Mouse (Mus musculus): ENCODE measurements around the gene Ret. TPM values are rescaled to one million over a fixed set of nuclear protein-coding genes. Genes with fewer than 3 reads are reported as not detected.

Gene Ret
- 0.27 and 0.80 TPM in 2 replicates for polyA plus RNA-seq (2014; fragmentation: Nextera tagmentation; extraction: Ambion mirVana)

- Histone ChIP-seq H3K36me3 (ENCODE audit: control insufficient read depth, insufficient read depth, low read length) (no peaks in the 10 kb centered on the region), H3K27ac (replicated peaks in 1 of 2; ENCODE audit: control insufficient read depth in 1 of 2, insufficient read depth in 1 of 2, low read depth in 2 of 2, low read length in 2 of 2) (no peak within 1 kb of the TSS), H3K27me3 (ENCODE audit: control insufficient read depth, insufficient read depth, low read length) (peaks cover 81% of the 10 kb centered on the region), H3K4me3 (ENCODE audit: control insufficient read depth in 1 of 2, insufficient read depth in 1 of 2, low read depth in 1 of 2, low read length in 2 of 2) (peak within 1 kb of the TSS; percentile 46 to 59), H3K4me1 (ENCODE audit: control insufficient read depth in 2 of 2, insufficient read depth in 2 of 2, low read length in 2 of 2) (peaks cover 2 to 4% of the 10 kb centered on the region in 2 experiments; a peak in 2 of 4 replicates), H3K9me3 (ENCODE audit: control insufficient read depth, low read length) (no peaks in the 10 kb centered on the region), H3K4me2 (ENCODE audit: low read length) (peak within 1 kb of the TSS; percentile 98), H3K9ac (ENCODE audit: low read length) (peak within 1 kb of the TSS; percentile 44)
- ATAC-seq (ENCODE audit: insufficient number of reproducible peaks, insufficient read depth, low FRiP score, low read depth), result no peak
- under 1% methylated on average over 26 of the region's 26 CpGs for WGBS
Observed at GRCm38 (mm10) chr6:118197440-118197975, at the start of gene Ret. Ret (minus strand) TSS chr6:118197718.

GRCm38 (mm10) chr6:118247161-118247560 lies 49.6 kb upstream of the Ret start:
- Histone ChIP-seq H3K27me3 (ENCODE audit: control insufficient read depth, insufficient read depth, low read length) (no peaks in the 10 kb centered on the region; the same call in 1 of the 2 replicates), H3K4me1 (ENCODE audit: control insufficient read depth in 2 of 2, insufficient read depth in 2 of 2, low read length in 2 of 2) (no peaks in the 10 kb centered on the region; a peak in 1 of 4 replicates), H3K4me3 (ENCODE audit: control insufficient read depth in 1 of 2, insufficient read depth in 1 of 2, low read depth in 1 of 2, low read length in 2 of 2) (no peak overlapping the region), H3K27ac (replicated peaks in 1 of 2; ENCODE audit: control insufficient read depth in 1 of 2, insufficient read depth in 1 of 2, low read depth in 2 of 2, low read length in 2 of 2) (no peak overlapping the region), H3K9me3 (ENCODE audit: control insufficient read depth, low read length) (no peaks in the 10 kb centered on the region), H3K9ac (ENCODE audit: low read length) (no peak overlapping the region), H3K36me3 (ENCODE audit: control insufficient read depth, insufficient read depth, low read length) (no peaks in the 10 kb centered on the region), H3K4me2 (ENCODE audit: low read length) (no peak overlapping the region)
- 73% methylated on average over 6 of the region's 6 CpGs for WGBS
- no peak for ATAC-seq (ENCODE audit: insufficient number of reproducible peaks, insufficient read depth, low FRiP score, low read depth)

GRCm38 (mm10) chr6:118244106-118244505 lies 46.6 kb upstream of the Ret start:
- ATAC-seq (ENCODE audit: insufficient number of reproducible peaks, insufficient read depth, low FRiP score, low read depth), result no peak
- no peak overlapping the region for H3K4me3 ChIP-seq (ENCODE audit: control insufficient read depth in 1 of 2, insufficient read depth in 1 of 2, low read depth in 1 of 2, low read length in 2 of 2)
- 53% methylated on average over 7 of the region's 7 CpGs for WGBS

GRCm38 (mm10) chr6:118242941-118243340 lies 45.4 kb upstream of the Ret start:
- no peak overlapping the region for H3K9ac ChIP-seq (ENCODE audit: low read length)
- ATAC-seq (ENCODE audit: insufficient number of reproducible peaks, insufficient read depth, low FRiP score, low read depth), result no peak
- no peaks in the 10 kb centered on the region for H3K9me3 ChIP-seq (ENCODE audit: control insufficient read depth, low read length)
- no peaks in the 10 kb centered on the region; the same call in 1 of the 2 replicates for H3K27me3 ChIP-seq (ENCODE audit: control insufficient read depth, insufficient read depth, low read length)
- no peaks in the 10 kb centered on the region; a peak in 1 of 4 replicates for H3K4me1 ChIP-seq (ENCODE audit: control insufficient read depth in 2 of 2, insufficient read depth in 2 of 2, low read length in 2 of 2)
- no peak overlapping the region for H3K4me2 ChIP-seq (ENCODE audit: low read length)
- H3K36me3 ChIP-seq (ENCODE audit: control insufficient read depth, insufficient read depth, low read length), result no peaks in the 10 kb centered on the region
- 77% methylated on average over 5 of the region's 5 CpGs for WGBS
- H3K27ac ChIP-seq (replicated peaks in 1 of 2; ENCODE audit: control insufficient read depth in 1 of 2, insufficient read depth in 1 of 2, low read depth in 2 of 2, low read length in 2 of 2), result no peak overlapping the region
- no peak overlapping the region for H3K4me3 ChIP-seq (ENCODE audit: control insufficient read depth in 1 of 2, insufficient read depth in 1 of 2, low read depth in 1 of 2, low read length in 2 of 2)

More at GRCm38 (mm10) chr6:118244106-118244505, 46.6 kb upstream of the Ret start:
- no peak overlapping the region for H3K4me2 ChIP-seq (ENCODE audit: low read length)
- H3K27ac ChIP-seq (replicated peaks in 1 of 2; ENCODE audit: control insufficient read depth in 1 of 2, insufficient read depth in 1 of 2, low read depth in 2 of 2, low read length in 2 of 2), result no peak overlapping the region
- no peaks in the 10 kb centered on the region; a peak in 1 of 4 replicates for H3K4me1 ChIP-seq (ENCODE audit: control insufficient read depth in 2 of 2, insufficient read depth in 2 of 2, low read length in 2 of 2)
- H3K9ac ChIP-seq (ENCODE audit: low read length), result no peak overlapping the region
- H3K9me3 ChIP-seq (ENCODE audit: control insufficient read depth, low read length), result no peaks in the 10 kb centered on the region
- H3K27me3 ChIP-seq (ENCODE audit: control insufficient read depth, insufficient read depth, low read length), result no peaks in the 10 kb centered on the region; the same call in 1 of the 2 replicates
- no peaks in the 10 kb centered on the region for H3K36me3 ChIP-seq (ENCODE audit: control insufficient read depth, insufficient read depth, low read length)

GRCm38 (mm10) chr6:118226072-118226471 lies 28.6 kb upstream of the Ret start:
- no peaks in the 10 kb centered on the region for H3K9me3 ChIP-seq (ENCODE audit: control insufficient read depth, low read length)
- no peak overlapping the region for H3K9ac ChIP-seq (ENCODE audit: low read length)
- no peaks in the 10 kb centered on the region for H3K27me3 ChIP-seq (ENCODE audit: control insufficient read depth, insufficient read depth, low read length)
- WGBS, result 32% methylated on average over 3 of the region's 3 CpGs
- no peaks in the 10 kb centered on the region for H3K36me3 ChIP-seq (ENCODE audit: control insufficient read depth, insufficient read depth, low read length)
- no peaks in the 10 kb centered on the region for H3K4me1 ChIP-seq (ENCODE audit: control insufficient read depth in 2 of 2, insufficient read depth in 2 of 2, low read length in 2 of 2)
- H3K27ac ChIP-seq (replicated peaks in 1 of 2; ENCODE audit: control insufficient read depth in 1 of 2, insufficient read depth in 1 of 2, low read depth in 2 of 2, low read length in 2 of 2), result no peak overlapping the region
- H3K4me3 ChIP-seq (ENCODE audit: control insufficient read depth in 1 of 2, insufficient read depth in 1 of 2, low read depth in 1 of 2, low read length in 2 of 2), result no peak overlapping the region
- H3K4me2 ChIP-seq (ENCODE audit: low read length), result no peak overlapping the region
- ATAC-seq (ENCODE audit: insufficient number of reproducible peaks, insufficient read depth, low FRiP score, low read depth), result 0 out of 2 replicates have a peak, but pooled peaks have one; percentile 56

- no peaks in the 10 kb centered on the region for H3K9me3 ChIP-seq (ENCODE audit: control insufficient read depth, low read length)
- H3K4me2 ChIP-seq (ENCODE audit: low read length), result no peak overlapping the region
- H3K9ac ChIP-seq (ENCODE audit: low read length), result no peak overlapping the region
- no peak overlapping the region for H3K4me3 ChIP-seq (ENCODE audit: control insufficient read depth in 1 of 2, insufficient read depth in 1 of 2, low read depth in 1 of 2, low read length in 2 of 2)
- H3K27ac ChIP-seq (replicated peaks in 1 of 2; ENCODE audit: control insufficient read depth in 1 of 2, insufficient read depth in 1 of 2, low read depth in 2 of 2, low read length in 2 of 2), result no peak overlapping the region
- no peaks in the 10 kb centered on the region for H3K4me1 ChIP-seq (ENCODE audit: control insufficient read depth in 2 of 2, insufficient read depth in 2 of 2, low read length in 2 of 2)
- H3K27me3 ChIP-seq (ENCODE audit: control insufficient read depth, insufficient read depth, low read length), result no peaks in the 10 kb centered on the region
- WGBS, result 52% methylated on average over 2 of the region's 2 CpGs
- ATAC-seq (ENCODE audit: insufficient number of reproducible peaks, insufficient read depth, low FRiP score, low read depth), result no peak
- no peaks in the 10 kb centered on the region for H3K36me3 ChIP-seq (ENCODE audit: control insufficient read depth, insufficient read depth, low read length)
Observed at GRCm38 (mm10) chr6:118222471-118222870, 25.0 kb upstream of the Ret start.

DNA sequence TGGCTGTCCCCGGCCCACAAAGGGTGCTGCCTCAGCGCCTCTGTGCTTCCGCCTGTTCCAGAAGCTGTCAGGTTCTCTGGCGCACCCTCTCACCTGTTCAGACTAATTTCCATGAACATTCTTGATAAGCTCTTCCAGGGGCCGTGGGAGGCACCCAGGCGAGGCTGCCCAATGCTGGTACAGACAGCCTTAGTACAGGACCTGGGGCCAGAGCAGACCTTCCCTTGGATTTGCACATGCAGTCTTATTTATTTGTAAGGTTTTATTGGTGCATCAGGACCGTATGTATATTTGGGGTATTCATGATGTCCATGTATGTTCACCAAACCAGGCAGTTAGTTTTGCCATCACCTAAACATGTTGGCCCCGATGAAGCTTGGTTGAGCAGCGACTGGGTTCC lies 18.2 kb upstream of the Ret start:
- Histone ChIP-seq H3K4me2 (ENCODE audit: low read length) (no peak overlapping the region), H3K27me3 (ENCODE audit: control insufficient read depth, insufficient read depth, low read length) (no peaks in the 10 kb centered on the region), H3K27ac (replicated peaks in 1 of 2; ENCODE audit: control insufficient read depth in 1 of 2, insufficient read depth in 1 of 2, low read depth in 2 of 2, low read length in 2 of 2) (no peak overlapping the region), H3K4me1 (ENCODE audit: control insufficient read depth in 2 of 2, insufficient read depth in 2 of 2, low read length in 2 of 2) (no peaks in the 10 kb centered on the region), H3K9me3 (ENCODE audit: control insufficient read depth, low read length) (no peaks in the 10 kb centered on the region), H3K9ac (ENCODE audit: low read length) (no peak overlapping the region), H3K36me3 (ENCODE audit: control insufficient read depth, insufficient read depth, low read length) (no peaks in the 10 kb centered on the region), H3K4me3 (ENCODE audit: control insufficient read depth in 1 of 2, insufficient read depth in 1 of 2, low read depth in 1 of 2, low read length in 2 of 2) (no peak overlapping the region)
- ATAC-seq (ENCODE audit: insufficient number of reproducible peaks, insufficient read depth, low FRiP score, low read depth), result no peak
- WGBS, result 74% methylated on average over 9 of the region's 9 CpGs

- no peak for ATAC-seq (ENCODE audit: insufficient number of reproducible peaks, insufficient read depth, low FRiP score, low read depth)
- no peaks in the 10 kb centered on the region for H3K4me1 ChIP-seq (ENCODE audit: control insufficient read depth in 2 of 2, insufficient read depth in 2 of 2, low read length in 2 of 2)
- 83% methylated on average over 8 of the region's 8 CpGs for WGBS
Observed at GRCm38 (mm10) chr6:118208326-118208725, 10.8 kb upstream of the Ret start.

More at GRCm38 (mm10) chr6:118208326-118208725, 10.8 kb upstream of the Ret start:
- Histone ChIP-seq H3K36me3 (ENCODE audit: control insufficient read depth, insufficient read depth, low read length) (no peaks in the 10 kb centered on the region), H3K27ac (replicated peaks in 1 of 2; ENCODE audit: control insufficient read depth in 1 of 2, insufficient read depth in 1 of 2, low read depth in 2 of 2, low read length in 2 of 2) (no peak overlapping the region), H3K9ac (ENCODE audit: low read length) (no peak overlapping the region), H3K4me3 (ENCODE audit: control insufficient read depth in 1 of 2, insufficient read depth in 1 of 2, low read depth in 1 of 2, low read length in 2 of 2) (no peak overlapping the region), H3K9me3 (ENCODE audit: control insufficient read depth, low read length) (no peaks in the 10 kb centered on the region), H3K4me2 (ENCODE audit: low read length) (no peak overlapping the region), H3K27me3 (ENCODE audit: control insufficient read depth, insufficient read depth, low read length) (no peaks in the 10 kb centered on the region; the same call in 1 of the 2 replicates)

Data from heart, embryonic 14.5 days (tissue).